Mouse (Mus musculus) spleen, adult 12 weeks (tissue): ENCODE measurements around the gene Htra3.

Source experiments
- DNase-seq: peaks from one replicate; pipeline ENCODE4 v3.0.0; 2022; ENCODE audit warnings: low spot score

Gene Htra3

GRCm38 (mm10) chr5:35695815-35696214 is 16.2 kb upstream of the Htra3 start:
- DNase-seq: no peak

GRCm38 (mm10) chr5:35693638-35694037 is 14.1 kb upstream of the Htra3 start:
- DNase-seq: no peak

GRCm38 (mm10) chr5:35691246-35691645 is 11.7 kb upstream of the Htra3 start:
- no peak for DNase-seq

GRCm38 (mm10) chr5:35690485-35691165 is 11.0 kb upstream of the Htra3 start:
- no peak for DNase-seq

- DNase-seq: no peak
Observed at GRCm38 (mm10) chr5:35689374-35689773, 9.8 kb upstream of the Htra3 start.

- DNase-seq: no peak
Observed at GRCm38 (mm10) chr5:35688851-35689250, 9.3 kb upstream of the Htra3 start.

GRCm38 (mm10) chr5:35687098-35687497 is 7.5 kb upstream of the Htra3 start:
- DNase-seq: no peak

GRCm38 (mm10) chr5:35686336-35686735 is 6.8 kb upstream of the Htra3 start:
- no peak for DNase-seq

- DNase-seq: no peak
Observed at GRCm38 (mm10) chr5:35685079-35685478, 5.5 kb upstream of the Htra3 start.

GRCm38 (mm10) chr5:35680958-35681357 is 1.4 kb upstream of the Htra3 start:
- DNase-seq: no peak

- no peak for DNase-seq
Observed at GRCm38 (mm10) chr5:35676964-35677363, 2.6 kb downstream of the Htra3 start.

GRCm38 (mm10) chr5:35674081-35674555 is 5.5 kb downstream of the Htra3 start:
- no peak for DNase-seq

GRCm38 (mm10) chr5:35673086-35673485 is 6.5 kb downstream of the Htra3 start:
- no peak for DNase-seq

GRCm38 (mm10) chr5:35672581-35672980 is 7.0 kb downstream of the Htra3 start:
- no peak for DNase-seq

GRCm38 (mm10) chr5:35671474-35671891 is 8.1 kb downstream of the Htra3 start:
- DNase-seq: no peak

GRCm38 (mm10) chr5:35670412-35670801 is 9.2 kb downstream of the Htra3 start:
- DNase-seq: no peak

GRCm38 (mm10) chr5:35669747-35670411 is 9.7 kb downstream of the Htra3 start:
- no peak for DNase-seq

- no peak for DNase-seq
Observed at GRCm38 (mm10) chr5:35666152-35666551, 13.4 kb downstream of the Htra3 start.

- DNase-seq: no peak
Observed at GRCm38 (mm10) chr5:35662021-35662545, 17.5 kb downstream of the Htra3 start.

GRCm38 (mm10) chr5:35661210-35661609 is 18.4 kb downstream of the Htra3 start:
- no peak for DNase-seq

- DNase-seq: no peak
Observed at GRCm38 (mm10) chr5:35659503-35659902, 20.1 kb downstream of the Htra3 start.

- no peak for DNase-seq
Observed at GRCm38 (mm10) chr5:35655753-35656485, 23.7 kb downstream of the Htra3 start.
